Mouse (Mus musculus) lung, postnatal 10 days (tissue): ENCODE measurements around the gene Sult5a1.
"Not testable (repeated sequence)": the region's sequence is repeated elsewhere in the genome, so short reads cannot be mapped to it uniquely, and the experiment has no call there.

Source experiments
- DNase-seq: peaks from one replicate; pipeline ENCODE4 v3.0.0; 2021

Sult5a1 gene

DNA sequence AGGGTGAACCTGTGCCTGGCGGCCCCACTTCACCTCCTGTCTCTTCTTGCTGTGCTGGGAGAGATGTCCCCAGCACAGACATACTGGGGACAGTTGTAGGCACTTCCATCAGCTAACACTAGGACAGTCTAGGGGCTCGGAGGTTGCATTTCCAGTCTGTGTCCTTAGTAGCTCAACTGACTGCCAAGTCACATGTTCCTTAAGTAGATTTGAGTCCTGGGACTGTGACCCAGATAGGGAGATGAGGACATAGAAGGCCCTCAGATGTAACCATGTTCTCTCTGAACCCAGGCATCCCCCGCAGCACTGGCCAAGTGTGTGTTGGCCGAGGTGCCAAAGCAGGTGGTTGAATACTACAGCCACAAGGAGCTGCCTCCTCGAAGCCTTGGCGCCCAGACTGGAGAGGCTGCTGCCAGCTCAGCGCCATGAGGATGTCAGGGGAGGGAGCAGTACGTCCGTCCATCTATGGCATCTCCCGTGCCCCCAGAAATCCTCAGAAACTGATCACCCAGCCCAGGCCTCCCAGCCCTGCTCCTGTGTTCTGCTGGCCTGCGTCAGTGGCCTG is 23.9 kb downstream of the Sult5a1 start:
- no peak for DNase-seq

DNA sequence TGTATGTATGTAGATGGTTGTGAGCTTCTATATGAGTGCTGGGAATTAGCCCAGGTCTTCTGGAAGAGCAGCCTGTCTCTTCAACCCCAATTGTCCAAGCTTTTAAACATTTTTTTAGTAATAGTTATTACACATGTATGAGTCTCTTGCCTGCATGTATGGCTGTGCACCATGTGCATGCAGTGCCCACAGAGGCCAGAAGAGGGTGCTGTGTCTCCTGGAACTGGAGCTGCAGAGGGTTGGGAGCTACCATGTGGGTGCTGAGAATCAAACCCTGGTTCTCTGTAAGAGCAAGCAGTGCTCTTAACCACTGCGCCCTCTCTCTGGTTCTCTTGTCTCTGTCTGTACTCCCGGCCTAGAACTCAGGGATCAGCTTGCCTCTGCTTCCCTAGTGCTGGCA is 25.2 kb downstream of the Sult5a1 start:
- no peak for DNase-seq

DNA sequence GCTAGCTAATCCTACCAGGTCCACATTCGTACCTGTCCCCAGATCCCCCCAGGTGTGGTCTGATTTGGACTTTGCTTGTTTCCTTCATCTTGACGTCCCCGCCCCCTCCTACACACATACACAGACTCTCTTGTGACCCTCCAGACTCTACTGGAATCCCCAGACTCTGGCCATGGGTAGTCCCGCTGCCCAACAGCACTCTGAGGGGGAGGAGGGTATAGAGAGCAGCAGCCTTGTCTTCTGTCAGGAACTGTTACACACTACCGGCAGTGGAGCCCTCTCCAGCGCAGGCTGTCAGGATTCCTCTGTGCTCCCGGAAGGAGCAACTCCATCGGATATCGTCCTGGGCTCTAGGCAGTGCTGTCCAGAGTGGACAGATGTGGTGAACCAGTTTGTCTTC is 27.1 kb downstream of the Sult5a1 start:
- no peak for DNase-seq

GRCm38 (mm10) chr8:123126193-123126816 is 31.8 kb downstream of the Sult5a1 start:
- peak; percentile 66 for DNase-seq

DNA sequence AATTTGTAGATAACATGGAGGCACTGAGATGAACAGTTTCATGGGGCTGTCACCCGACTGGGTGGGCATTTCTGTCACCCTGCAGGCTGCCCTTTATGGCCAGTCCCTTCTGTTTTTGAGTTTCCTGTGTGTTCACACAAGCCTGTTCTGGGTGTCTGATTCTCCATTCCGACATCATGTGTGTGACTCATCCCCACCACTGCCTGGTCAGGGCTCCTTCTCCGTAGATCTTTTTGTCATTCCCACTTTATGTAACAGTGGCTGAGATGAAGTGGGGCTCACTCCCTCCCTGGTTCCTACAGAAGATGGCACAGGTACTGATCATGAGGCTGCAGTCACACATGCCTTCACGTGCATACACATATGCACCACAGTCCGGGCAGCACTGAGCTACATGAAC is 35.4 kb downstream of the Sult5a1 start:
- DNase-seq: no peak

GRCm38 (mm10) chr8:123122059-123122458 is 36.1 kb downstream of the Sult5a1 start:
- no peak for DNase-seq

DNA sequence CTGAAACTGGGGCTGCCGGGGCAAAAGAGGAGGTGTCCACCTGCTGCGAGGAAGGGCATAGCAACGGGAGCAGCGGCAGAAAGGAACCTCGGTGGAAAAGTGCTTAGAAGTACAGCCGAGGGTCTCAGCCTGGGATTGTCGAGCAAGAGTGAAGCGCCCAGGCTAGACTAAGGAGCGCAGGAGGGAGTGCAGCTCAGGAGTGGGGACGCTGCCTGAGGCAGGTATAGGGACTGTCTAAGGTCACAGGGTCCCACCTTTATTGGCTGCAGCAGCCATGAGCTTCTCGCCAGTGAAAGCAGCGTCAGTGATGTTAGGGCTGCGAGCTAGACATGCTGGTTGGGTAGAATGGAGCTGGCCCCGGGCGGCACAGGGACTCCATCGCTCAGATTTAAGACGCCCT is 40.4 kb downstream of the Sult5a1 start:
- DNase-seq: no peak

DNA sequence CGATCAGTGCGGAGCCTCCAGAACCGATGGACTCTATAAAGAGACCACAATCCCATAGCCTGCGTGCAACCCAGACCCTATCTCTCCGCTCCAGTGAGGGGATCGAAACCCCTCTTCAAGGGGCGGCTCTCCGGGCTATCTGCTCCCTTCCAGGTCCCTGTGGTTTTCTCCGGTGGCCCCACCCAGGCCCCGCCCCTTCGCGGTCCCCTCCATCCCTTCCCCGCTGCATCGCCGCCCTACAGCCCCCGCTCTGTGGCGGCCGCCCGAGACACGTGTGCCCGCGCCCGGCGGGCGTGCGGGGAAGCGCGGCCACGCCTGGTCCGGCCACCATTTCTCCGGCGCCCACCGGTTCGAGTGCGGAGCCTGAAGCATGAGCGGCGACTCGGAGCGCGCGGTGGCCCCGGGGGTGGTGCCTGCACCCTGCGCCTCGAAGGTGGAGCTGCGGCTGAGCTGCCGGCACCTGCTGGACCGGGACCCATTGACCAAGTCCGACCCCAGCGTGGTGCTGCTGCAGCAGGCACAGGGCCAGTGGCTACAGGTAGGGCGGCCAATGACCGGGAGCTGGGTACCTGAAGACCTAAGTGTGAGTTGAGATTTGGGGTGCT is 40.9 kb downstream of the Sult5a1 start, which contains the start of gene Cpne7:
Gene Cpne7 (plus strand): TSS at position 248 of the 605 bp plus-strand sequence.
- DNase-seq: no peak

- DNase-seq: no peak
Observed at GRCm38 (mm10) chr8:123114644-123115043, 43.5 kb downstream of the Sult5a1 start.

DNA sequence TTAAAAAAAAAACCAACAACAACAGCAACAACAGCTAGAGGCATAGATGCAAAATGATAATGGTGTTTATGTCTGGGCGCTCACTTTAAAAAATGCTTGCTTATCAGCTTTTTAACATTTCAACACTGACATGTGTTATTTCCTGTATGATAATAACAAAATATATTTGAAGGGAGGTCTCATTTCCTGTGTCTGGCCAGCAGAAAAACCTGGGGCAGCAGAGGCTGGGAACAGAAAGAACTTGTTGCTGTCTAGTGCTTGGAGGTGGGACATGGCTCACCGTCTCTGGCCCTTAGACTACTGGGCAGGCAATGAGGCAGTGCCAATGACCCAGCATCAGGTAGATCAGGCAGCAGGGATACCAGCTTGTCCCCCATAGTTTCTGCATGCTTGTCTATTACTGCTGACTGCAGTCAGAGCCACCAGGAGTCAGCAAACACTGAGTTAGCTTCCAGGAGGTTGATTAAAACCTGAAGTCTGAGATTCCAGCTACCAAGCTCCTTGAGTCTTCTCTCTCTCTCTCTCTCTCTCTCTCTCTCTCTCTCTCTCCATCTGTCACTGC is 44.1 kb downstream of the Sult5a1 start:
- DNase-seq: no peak

DNA sequence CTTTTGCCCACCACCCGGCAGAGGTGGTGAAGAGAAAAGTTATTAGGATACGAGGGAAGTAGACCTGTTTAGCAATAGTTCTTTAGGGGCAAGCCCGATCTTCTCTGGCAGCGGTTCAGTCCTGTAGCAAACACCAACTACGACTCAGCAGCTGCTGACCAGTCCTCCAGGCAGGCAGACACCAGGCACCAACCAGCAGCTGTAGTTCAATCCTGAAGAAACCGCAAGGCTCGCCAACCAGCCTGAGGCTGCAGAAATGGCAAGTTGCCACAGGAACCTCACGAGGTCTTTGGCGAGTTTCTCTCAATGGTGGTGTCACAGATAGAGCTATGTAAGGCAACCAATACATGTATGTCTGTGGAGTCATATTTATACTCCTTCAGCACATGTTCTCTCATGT is 45.2 kb downstream of the Sult5a1 start:
- peak; percentile 45 for DNase-seq

DNA sequence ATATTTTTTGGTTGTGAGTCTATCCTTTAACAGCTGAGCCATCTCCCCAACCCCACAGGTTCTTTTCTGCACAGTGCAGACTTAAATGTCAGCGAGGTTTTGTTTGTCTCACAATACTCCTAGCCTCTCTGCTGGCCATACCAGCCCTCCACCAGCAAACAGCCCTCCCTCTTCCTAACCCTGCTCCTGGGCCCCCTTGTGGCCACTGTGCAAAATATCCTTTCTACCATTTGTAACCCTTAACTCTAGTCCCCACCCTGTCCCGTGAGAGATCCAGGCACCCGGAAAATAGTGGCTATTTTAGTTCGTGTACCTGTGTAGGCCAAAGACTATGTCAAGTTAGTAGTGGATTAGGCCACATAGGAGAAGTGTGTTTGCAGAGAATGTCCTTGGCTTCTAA is 47.5 kb downstream of the Sult5a1 start:
- DNase-seq: peak; percentile 78

- no peak for DNase-seq
Observed at GRCm38 (mm10) chr8:123108953-123109352, 49.2 kb downstream of the Sult5a1 start.

GRCm38 (mm10) chr8:123108010-123108409 is 50.1 kb downstream of the Sult5a1 start:
- DNase-seq: no peak

DNA sequence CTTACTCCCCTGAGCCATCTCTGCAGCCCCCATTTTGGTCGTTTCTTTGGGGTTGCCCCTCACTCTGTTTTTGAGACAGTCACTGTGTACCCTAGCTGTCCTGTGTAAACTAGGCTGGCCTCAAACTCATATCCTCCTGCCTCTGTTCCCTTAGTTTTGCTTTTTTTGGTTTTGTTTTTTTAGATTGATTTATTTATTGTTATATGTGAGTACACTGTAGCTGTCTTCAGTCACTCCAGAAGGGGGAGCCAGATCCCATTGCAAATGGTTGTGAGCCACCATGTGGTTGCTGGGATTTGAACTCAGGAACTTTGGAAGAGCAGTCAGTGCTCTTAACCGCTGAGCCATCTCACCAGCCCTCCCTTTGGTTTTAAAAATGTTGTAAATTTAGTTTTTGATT is 51.6 kb downstream of the Sult5a1 start:
- DNase-seq: peak; percentile 56

GRCm38 (mm10) chr8:123105553-123106326 is 52.4 kb downstream of the Sult5a1 start:
- peak; percentile 54 for DNase-seq

- no peak for DNase-seq
Observed at GRCm38 (mm10) chr8:123104046-123104767, 53.9 kb downstream of the Sult5a1 start.

DNA sequence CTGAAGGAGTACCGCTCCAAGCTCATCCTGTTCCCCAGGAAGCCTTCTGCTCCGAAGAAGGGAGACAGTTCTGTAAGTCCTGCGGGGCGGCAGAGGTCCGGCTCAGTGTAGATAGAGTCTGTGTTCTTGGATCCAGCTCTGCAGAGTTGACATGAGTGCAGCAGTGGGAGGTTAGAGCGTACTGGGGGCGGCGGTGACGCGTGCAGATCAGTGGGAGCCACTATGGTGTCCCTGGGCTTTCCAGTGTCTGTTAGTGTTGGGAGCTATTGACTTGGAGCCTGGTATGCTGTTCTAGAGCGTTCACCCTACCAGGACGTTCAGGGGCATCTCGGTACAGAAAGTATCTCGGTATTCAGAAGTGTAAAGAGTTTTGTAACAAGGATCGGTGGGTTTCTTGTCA is 54.8 kb downstream of the Sult5a1 start:
- no peak for DNase-seq

GRCm38 (mm10) chr8:123102855-123103254 is 55.3 kb downstream of the Sult5a1 start:
- not testable (repeated sequence) for DNase-seq

- peak; percentile 99 for DNase-seq
Observed at GRCm38 (mm10) chr8:123101735-123102685, 56.1 kb downstream of the Sult5a1 start, which contains the start of gene Rpl13. TSS of gene Rpl13 (plus strand) at chr8:123102350.

- DNase-seq: no peak
Observed at GRCm38 (mm10) chr8:123101244-123101643, 56.9 kb downstream of the Sult5a1 start.
